Mouse (Mus musculus): Measurements from ENCODE around the gene Dpp6. TPM values are rescaled to one million over a fixed set of nuclear protein-coding genes. Genes with fewer than 3 reads are reported as not detected.

Gene Dpp6
- polyA plus RNA-seq, 1 experiment = 8.2 TPM

DNA sequence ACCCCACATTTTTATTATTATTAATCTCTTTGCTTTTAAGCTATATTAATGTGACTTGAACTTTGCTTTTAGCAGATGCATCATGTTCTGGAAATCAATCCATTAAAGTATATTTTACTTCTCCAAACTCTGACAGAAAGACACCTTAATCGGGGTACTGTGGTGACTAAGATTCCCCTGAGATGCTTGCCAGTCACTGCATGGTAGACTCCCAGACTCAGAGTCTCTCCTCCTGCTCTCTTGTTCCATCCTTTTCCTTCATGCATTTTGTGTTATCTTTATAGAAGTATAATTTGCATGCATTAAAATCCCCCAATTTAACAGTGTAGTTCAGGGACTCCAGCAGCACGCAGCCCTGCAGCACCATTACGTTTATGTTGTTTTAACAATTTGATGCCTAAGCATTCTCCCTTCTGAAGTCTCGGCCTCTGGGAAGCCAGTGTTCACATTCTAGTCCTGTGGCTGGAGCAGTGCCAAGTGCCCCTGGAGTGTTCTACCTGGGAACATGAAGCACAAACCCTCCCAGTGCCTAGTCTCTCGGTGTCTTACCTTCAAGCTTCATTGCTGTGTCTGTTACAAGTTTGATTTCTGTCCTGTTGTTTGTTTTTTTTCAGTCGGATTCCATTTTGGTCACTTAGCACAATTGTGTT lies 153.1 kb downstream of the Dpp6 start:
- DNase-seq (ENCODE audit: low read depth) = no peak

DNA sequence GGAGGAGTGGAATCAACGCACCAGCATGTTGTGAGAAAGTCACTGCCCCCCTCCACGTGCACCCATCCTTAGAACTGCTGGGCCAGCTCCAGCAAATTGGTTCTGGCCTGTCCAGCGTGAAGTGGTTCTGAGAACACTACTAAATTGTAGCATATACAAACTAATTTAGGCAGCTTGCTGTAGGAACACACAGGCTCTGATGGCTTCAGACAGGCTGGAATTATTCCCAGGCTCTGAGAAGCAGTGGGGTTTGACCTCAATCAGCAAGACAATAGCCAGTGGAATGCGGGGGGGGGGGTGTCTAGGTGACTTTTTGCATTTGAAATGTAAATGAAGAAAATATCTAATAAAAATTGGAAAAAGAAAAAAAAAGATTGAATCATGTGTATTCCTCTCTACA lies 156.2 kb downstream of the Dpp6 start:
- DNase-seq (ENCODE audit: low read depth) = no peak

DNA sequence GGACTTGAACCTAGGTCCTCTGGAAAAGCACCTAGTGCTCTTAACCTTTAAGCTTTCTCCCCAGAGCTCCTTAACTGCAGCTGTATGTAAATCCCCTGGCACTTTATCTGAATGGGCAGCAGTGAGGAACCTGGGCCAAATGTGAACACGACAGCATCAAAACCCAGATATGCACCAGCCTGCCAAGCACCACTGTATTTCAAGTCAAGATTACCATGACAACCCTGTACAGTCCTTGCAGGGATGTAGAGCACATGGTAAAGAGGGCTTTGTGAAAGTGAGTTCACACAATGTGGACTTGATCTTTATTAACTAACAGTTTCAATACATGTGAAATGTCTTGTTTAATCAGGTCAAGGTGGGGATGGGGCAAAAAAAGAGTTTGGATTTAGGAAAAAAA lies 162.3 kb downstream of the Dpp6 start:
- no peak for DNase-seq (ENCODE audit: low read depth)

DNA sequence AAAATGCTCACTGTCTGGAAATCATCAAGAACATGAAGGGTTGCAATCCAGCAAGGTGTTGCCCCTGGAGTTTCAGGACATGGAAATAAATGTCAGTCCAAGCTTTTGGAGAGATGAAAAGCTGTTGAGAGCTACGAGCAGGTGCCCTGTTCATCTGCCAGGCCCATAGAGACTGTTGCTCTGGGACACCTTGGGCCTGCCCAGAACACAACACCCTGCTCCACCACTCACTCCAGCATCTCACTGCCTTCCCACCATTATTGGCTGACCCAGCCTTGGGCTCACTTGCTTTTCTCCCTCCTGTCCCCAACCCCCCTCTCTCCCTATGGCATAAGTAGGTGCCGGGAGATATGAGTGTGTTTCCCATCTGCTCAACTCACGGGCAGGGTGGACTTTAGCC lies 162.8 kb downstream of the Dpp6 start:
- no peak for DNase-seq (ENCODE audit: low read depth)

DNA sequence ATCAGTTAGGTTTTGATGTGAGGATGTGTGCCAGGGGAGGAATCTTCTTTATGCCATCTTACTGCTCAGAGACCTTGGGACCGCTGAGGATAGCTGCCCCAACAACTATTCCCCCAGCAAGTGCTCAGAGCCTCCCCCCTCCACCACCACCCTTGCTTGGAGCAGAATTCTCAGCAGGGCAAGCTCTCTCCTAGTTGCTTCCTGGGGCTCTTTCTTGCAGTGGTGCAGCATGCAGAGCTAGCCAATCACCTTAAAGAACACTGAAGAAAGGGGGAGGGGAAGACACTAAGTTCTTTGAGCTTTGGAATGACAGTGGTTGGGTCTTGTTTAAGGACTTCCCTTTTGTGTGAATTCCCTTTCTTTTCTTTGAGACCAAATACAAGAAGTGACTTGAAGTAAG lies 168.1 kb downstream of the Dpp6 start:
- DNase-seq (ENCODE audit: low read depth) = no peak

DNA sequence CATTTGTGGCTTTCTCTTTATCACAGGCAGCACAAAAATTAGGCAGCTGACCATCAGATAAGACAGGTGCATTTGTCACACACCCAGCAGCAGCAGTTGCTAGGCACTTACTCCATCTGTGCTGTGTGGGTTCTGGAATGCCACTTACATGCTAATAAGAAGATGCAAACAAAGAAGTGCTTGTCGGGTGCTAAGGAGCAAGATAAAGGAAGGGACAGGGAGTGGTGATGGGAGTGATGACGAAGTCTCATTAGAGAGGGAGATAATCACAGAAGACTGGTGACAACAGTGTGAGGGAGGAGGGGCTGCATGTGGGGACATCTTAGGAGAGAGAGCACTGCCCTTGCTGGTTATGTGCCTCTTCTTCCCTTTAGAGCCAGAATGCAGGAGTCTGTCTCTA lies 174.6 kb downstream of the Dpp6 start:
- DNase-seq (ENCODE audit: low read depth) = no peak

DNA sequence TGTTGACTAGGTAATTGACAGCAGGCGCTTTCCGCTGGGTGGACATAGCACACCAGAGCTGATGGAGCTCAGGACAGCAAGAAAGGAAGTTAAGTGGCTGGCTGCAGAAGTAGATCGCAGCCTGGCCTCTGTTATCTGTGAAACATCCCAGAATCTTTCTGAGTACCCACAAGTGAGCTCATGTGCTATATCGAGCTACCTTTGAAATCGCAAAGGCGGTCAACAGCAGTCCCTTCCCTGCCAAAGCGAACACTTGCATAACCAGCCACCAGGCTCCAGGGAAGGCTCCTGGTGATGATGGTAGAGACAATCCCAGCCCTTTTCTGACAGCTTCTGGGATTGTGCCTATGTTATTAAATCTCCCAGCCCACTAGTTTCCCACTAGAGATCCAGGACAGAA lies 186.5 kb downstream of the Dpp6 start:
- no peak for DNase-seq (ENCODE audit: low read depth)

DNA sequence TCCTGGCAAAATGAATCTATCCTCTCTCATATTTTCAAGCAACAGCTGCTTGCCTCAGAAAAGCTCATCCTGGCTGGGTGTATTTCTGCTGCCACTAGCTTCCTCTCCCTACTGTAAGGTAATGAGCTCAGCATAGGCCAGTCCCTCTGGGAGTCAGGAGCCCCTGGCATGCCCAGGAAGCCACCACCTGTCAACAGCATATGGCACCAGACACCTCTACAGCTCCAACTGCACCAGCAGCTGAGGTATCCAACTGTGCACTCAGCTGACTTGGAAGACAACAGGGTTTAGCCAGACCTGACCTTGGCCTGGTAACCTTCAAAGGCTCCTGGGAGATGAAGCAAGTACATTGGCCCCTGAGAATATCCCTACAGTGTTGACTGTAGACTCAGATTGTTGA lies 192.2 kb downstream of the Dpp6 start:
- no peak for DNase-seq (ENCODE audit: low read depth)

DNA sequence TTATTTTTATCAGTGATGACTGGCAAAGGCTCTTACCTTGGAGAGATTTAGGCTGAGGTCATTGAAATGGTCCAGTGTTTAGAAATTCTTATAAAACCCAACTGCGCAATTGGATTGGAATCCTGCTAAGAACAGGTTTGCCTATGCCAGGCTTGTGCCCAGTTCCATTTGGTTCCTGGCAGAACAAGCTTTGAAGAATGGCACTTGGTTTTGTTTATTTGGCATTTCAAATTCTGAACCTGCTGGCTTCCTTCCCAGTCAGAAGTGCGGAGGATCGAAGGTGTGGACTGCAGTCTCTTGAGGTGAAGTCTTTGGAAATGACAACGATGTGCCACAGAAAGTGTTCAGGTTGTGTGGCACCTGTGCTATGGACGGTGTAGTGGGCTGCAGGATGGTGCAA lies 193.6 kb downstream of the Dpp6 start:
- DNase-seq (ENCODE audit: low read depth) = no peak

DNA sequence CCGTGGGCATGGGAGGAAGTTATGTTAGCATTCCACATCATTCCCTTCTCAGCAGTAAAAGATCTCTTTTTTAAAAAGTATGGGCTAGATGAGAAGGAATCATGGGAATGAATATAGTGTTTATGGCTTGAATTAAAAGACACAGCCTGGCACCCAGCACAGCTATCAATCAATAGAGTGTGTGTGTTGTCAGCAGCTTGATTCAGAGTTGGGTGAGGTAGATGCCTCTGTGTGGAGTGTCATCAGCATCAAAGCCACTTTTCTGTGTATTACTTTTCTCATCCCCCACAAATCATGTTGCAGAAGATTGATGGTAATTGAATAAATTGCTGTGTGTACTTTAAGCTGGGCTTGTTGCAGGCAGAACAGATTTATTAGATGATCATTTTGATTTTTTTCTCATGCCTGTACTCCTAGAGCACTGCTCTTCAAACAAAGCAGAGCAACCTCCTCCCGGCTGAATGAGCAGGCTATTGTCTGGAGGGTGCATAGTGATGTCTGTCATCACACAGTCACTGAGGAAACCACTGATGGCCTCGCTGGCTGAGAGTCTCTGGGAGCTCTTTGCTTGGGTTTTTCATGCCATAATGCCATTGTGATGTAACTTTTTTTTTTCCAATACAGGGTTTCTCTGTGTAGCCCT lies 201.4 kb downstream of the Dpp6 start:
- no peak for DNase-seq (ENCODE audit: low read depth)

DNA sequence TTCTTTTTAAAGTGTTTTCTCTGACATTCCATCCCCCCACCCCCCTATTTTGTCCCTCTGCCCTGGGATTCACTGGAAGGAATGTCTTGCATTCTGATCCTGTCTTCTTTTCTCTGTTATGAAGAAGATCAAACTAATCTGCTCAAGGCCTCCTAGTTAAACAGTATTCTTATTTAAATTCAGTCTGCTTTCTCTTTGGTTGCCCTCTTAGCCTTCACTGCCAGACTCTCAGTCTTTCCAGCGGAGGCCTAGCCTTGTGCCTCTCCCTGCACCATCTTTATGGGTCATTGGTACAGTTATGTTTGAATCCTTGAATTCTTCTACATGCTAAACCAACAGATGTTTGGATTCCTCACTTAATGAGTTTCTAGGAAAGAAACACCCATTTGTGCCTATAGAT lies 211.6 kb downstream of the Dpp6 start:
- DNase-seq (ENCODE audit: low read depth) = no peak

DNA sequence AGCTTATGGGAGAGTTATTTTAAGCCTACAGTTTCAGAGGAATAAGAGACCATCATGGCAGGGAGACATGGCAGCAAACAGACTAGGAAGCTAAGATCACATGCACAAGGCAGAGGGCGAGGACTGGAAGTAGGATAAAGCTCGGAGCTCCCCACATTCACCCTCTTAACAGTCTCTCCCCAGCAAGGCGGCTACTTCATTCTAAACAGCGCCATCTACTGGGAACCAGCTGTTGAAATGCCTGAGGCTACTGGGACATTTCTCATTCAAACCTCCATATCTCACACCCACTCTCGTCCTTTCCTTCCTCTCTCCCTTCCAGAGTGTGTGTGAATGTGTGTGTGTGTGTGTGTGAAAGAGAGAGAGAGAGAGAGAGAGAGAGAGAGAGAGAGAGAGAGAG lies 212.8 kb downstream of the Dpp6 start:
- no peak for DNase-seq (ENCODE audit: low read depth)

DNA sequence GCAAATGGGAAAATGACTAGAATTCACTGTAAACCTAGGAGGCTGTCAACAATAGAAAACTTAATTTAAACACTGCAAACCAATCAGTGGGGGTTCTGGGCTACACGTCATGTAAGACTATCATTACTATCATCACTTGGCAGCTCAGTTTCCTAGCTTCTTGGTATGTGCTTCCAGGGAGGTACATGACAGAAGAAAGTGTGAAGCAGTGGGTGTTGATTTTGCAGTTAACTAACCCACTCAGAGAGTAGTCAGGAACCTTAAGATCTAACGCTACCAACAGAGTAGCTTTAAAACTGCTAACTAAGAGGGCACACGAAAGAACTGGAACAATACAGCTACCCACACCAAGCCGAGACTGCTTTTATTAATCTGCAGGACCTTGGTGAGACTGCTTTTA lies 217.9 kb downstream of the Dpp6 start:
- DNase-seq (ENCODE audit: low read depth) = no peak

DNA sequence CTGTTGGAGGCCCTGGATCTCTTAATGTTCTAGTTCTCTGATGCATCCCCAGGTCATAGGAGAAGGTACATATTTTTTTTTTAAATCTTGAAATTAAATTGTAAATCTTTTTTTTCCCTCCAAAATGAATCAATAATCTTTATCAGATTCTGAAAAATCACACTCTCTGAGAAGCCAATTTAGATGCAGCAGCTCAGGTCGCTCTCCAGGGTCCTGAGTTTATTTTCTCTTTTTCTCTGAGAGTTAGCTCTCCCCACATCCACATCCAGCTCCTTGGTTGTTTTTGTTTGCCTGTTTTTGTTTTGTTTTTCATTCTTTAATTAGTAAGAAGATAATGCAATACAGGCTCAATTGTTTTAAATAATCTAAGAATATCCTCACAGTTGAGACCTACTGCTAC lies 218.3 kb downstream of the Dpp6 start:
- no peak for DNase-seq (ENCODE audit: low read depth)

DNA sequence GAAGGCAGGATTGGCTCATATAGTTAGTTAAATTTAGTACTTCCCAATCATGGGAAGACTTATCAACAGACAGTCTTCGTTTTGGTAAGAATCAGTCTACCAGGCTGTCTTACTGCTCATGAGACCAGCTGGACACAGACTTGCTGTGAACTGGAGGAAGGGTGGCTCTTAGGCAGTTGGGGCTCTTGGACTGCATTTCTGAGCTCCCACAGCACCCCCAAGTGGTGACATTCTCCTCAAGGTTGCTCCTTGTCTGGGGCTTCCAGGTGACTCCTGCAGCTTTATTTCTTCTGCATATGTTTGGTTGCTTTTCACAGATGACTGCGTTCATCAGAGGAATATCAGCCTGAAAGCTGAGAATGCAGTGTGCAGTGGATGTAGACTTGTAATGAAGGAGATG lies 218.9 kb downstream of the Dpp6 start:
- no peak for DNase-seq (ENCODE audit: low read depth)

DNA sequence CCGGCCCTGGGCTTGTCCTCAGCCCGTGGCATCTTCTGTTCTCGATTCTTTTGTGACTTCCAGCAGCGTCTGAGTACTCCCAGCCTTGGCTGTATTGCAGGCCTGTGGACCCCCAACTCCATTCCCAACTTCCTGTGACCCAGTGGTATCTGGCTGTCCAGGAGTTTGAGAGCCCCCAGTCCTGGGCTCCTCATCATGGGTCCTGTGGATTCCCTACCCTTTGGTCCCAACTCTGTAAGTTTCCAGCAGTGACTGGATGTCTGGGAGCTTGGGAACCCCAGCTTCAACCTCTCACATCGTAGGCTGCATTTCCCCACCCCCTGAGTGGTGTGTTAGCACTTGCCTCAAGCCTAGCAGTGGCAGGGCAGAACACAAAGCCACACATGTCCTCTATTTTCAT lies 220.8 kb downstream of the Dpp6 start:
- no peak for DNase-seq (ENCODE audit: low read depth)

DNA sequence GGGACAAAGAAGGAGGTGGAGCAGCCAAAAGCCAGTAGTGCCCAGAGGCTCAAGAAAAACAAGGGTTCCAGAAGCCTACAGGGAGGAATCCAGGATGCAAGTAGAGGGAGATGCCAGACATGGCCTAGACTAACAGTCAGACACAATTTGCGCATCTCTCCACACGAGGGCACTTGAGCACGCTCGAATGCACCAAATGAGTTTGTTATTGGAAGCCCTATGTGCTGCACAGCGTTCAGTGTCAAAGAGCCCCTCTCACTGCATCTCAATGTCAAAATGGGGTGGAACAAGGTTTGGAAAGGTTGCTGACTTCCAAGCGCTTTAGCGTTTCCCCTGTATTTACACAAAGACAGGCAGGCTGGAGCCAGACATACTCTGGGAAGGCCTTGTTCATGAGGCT lies 231.2 kb downstream of the Dpp6 start:
- DNase-seq (ENCODE audit: low read depth) = no peak

DNA sequence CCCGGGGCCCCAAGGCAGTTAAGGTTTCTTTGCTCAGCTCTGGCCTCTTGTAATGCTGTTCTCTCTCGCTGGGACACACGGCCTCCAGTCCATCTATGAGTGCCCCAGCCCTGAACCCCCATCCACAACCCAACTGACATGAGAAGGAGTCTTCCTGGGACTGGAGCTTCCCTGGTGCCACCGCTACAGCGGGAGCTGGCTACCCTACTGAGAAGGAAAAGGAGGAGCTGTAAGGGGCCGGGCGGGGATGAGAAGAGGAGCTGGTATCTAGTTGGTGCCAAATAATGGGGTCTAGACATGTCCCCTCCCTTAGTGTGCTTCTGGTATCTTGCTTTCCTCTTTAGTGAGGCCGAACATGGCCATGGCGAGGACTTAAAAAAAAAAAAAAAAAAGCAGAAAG lies 231.9 kb downstream of the Dpp6 start:
- DNase-seq (ENCODE audit: low read depth) = no peak

DNA sequence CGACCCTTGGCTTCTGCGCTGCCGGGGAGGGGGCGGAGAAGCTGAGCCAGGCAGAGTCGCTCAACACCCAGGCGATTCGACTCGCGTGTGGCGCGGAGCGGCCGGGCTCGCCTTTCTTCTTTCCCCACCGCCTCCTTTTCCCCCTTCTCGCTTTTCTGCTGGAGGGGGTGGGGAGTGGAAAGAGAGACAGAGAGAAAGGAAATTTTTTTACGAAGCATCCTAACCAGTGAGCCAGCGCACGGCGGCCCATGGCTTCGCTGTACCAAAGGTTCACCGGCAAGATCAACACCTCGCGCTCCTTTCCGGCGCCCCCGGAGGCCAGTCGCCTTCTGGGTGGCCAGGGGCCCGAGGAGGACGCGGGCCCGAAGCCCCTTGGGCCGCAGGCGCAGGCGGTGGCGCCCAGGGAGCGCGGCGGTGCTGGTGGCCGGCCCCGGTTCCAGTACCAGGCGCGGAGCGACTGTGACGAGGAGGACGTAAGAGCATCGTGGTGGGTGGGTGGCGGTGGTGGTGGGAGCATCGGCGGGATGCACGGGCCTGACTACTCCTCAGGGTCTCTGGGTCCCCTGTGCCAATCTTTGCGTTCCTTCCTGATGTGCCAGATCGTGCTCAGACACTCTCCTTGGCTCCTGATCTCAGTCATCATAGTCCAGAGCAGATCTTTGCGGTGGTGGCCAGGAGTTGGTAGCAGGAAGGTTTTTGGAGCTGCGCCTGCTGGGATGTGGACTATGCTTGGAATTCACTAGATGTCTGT lies 232.5 kb downstream of the Dpp6 start:
- no peak for DNase-seq (ENCODE audit: low read depth)

DNA sequence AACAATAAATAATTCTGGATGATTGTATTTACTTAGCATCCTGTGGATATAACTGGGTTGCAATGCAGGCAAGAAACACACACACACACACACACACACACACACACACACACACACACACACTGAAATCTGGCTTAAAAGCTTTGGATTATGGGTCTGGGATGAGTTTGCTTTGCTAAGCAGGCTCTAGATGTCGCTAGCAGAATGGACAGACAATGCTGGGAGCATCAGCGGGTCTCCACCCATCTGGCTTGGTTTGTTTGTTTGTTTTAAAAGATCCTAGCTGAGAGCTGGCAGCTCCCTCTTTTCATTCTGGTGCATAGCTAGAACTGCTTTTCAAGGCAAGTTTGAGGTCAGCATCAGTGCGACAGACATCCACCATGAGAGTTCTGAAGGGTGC lies 234.2 kb downstream of the Dpp6 start:
- DNase-seq (ENCODE audit: low read depth) = no peak

DNA sequence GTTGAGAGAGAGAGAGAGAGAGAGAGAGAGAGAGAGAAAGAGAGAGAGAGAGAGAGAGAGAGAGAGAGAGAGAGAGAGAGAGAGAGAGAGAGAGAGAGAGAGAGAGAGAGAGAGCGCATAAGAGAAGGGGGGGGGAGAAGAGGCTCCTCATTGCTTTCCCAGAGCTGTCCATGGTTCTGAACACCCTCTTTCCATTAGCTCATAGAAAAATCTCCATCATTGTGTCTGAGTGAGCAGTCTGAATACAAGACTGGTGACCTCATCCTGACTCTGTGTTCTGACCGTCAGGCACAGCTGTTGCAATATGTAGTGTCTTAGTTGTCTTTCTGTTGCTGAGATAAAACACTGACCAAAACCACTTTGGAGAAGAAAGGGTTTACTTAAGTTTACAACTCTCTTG lies 235.4 kb downstream of the Dpp6 start:
- DNase-seq (ENCODE audit: low read depth) = no peak

DNA sequence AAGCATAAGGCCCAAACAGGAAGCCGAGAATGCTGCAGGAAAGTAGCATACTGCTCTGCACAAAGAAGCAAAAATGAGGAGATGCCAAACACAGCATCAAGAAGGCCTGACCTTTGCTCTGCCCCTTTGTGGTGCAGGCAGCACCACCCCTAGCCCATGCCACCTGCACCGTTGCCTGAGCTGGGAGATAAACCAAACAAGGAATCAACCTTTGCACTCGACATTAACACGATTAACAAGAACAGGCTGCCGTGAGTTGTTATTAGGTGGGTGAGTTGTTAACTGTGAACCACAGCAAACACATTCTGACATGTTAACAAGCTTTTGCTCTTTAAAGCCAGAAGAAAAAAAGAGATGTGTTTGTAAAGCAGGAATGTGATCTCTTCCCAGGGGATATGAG lies 239.4 kb downstream of the Dpp6 start:
- DNase-seq (ENCODE audit: low read depth) = no peak

DNA sequence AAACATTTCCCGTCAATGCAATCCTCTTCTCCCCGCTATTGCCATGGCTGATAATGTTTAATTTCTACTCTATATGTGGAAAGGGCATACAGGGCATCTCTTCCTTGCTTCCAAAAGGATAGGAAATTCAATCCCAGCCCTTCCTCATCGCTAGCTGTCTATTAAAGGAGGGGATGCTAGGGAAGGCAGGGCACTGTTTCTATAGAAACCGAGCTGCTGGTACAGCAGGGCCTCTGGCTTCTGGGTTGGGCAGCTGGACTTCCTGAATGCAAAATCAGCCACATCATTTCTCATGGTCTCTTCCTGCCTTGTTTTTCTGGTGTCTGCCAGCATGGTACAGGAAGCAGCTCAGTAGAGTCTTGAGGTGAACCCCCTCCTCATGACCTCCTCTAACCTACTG lies 243.1 kb downstream of the Dpp6 start:
- DNase-seq (ENCODE audit: low read depth) = no peak

Data from gonadal fat pad, adult 2 months (tissue).